Mouse (Mus musculus) heart, embryonic 10.5 days (tissue): ENCODE data around the gene Mosmo. TPM values are rescaled to one million over a fixed set of nuclear protein-coding genes. Genes with fewer than 3 reads are reported as not detected.
"Not testable (repeated sequence)": the region's sequence is repeated elsewhere in the genome, so short reads cannot be mapped to it uniquely, and the experiment has no call there.

Experiments
- DNase-seq: peaks from one replicate; pipeline ENCODE4 v3.0.0-alpha.2; 2017; ENCODE audit warnings: low spot score
- H3K27ac ChIP-seq: fragments of 300-500 bp; sonication (generic); 2 replicates; pipeline ENCODE4 v1.5.1; 2016; ENCODE audit warnings: mild to moderate bottlenecking
- H3K27me3 ChIP-seq: fragments of 300-500 bp; sonication (generic); 2 replicates; pipeline ENCODE4 v1.6.1; 2016; ENCODE audit warnings: mild to moderate bottlenecking; ENCODE audit not compliant: poor library complexity, insufficient read depth, severe bottlenecking
- H3K36me3 ChIP-seq: fragments of 300-500 bp; sonication (generic); 2 replicates; pipeline ENCODE4 v1.6.1; 2016; ENCODE audit warnings: mild to moderate bottlenecking, moderate library complexity
- H3K4me1 ChIP-seq: fragments of 300-500 bp; sonication (generic); 2 replicates; pipeline ENCODE4 v1.6.1; 2016; ENCODE audit warnings: mild to moderate bottlenecking
- H3K4me3 ChIP-seq: fragments of 300-500 bp; sonication (generic); 2 replicates; pipeline ENCODE4 v1.5.1; 2016; ENCODE audit warnings: mild to moderate bottlenecking, moderate library complexity
- H3K9me3 ChIP-seq: fragments of 300-500 bp; sonication (generic); 2 replicates; pipeline ENCODE4 v1.6.1; 2016; ENCODE audit warnings: mild to moderate bottlenecking, moderate library complexity
- WGBS: fragments of 180-500 bp; shearing (Covaris S2); methylation state at CpG from one replicate; pipeline ENCODE4 v1.1.7; 2016; 5-methylcytosine and 5-hydroxymethylcytosine counted together
- polyA plus RNA-seq: library from polyadenylated mRNA; unstranded; fragments of >200 nt; fragmentation: Nextera tagmentation; extraction: Ambion mirVana; gene quantifications from 2 replicates; pipeline ENCODE4 v1.2.1, GENCODE M21; 2016

The Mosmo gene
- polyA plus RNA-seq, 1 experiment from 2014 or later: 11.5 TPM

GRCm38 (mm10) chr7:120679023-120679422 is 1.6 kb downstream of the Mosmo start:
- no peak for DNase-seq
- Histone ChIP-seq H3K27ac (no peak overlapping the region), H3K9me3 (no peaks in the 10 kb centered on the region), H3K27me3 (no peaks in the 10 kb centered on the region), H3K36me3 (no peaks in the 10 kb centered on the region), H3K4me1 (peaks cover 50% of the 10 kb centered on the region), H3K4me3 (peak overlapping the region; percentile 95)
- WGBS: 60% methylated on average over 8 of the region's 8 CpGs

GRCm38 (mm10) chr7:120682002-120682401 is 4.6 kb downstream of the Mosmo start:
- H3K27me3 ChIP-seq: no peaks in the 10 kb centered on the region
- H3K27ac ChIP-seq: no peak overlapping the region
- 38% methylated on average over 4 of the region's 4 CpGs for WGBS
- H3K4me1 ChIP-seq: peaks cover 43% of the 10 kb centered on the region
- no peak for DNase-seq
- H3K4me3 ChIP-seq: no peak overlapping the region
- no peaks in the 10 kb centered on the region for H3K36me3 ChIP-seq
- H3K9me3 ChIP-seq: no peaks in the 10 kb centered on the region

- Histone ChIP-seq H3K4me1 (peaks cover 38% of the 10 kb centered on the region), H3K27ac (no peak overlapping the region), H3K36me3 (no peaks in the 10 kb centered on the region), H3K27me3 (no peaks in the 10 kb centered on the region), H3K4me3 (no peak overlapping the region), H3K9me3 (no peaks in the 10 kb centered on the region)
- WGBS: 69% methylated on average over 2 of the region's 2 CpGs
- DNase-seq: no peak
Observed at GRCm38 (mm10) chr7:120684731-120685161, 7.3 kb downstream of the Mosmo start.

GRCm38 (mm10) chr7:120685227-120685626 is 7.8 kb downstream of the Mosmo start:
- no peaks in the 10 kb centered on the region for H3K9me3 ChIP-seq

GRCm38 (mm10) chr7:120690634-120691033 is 13.2 kb downstream of the Mosmo start:
- DNase-seq: no peak
- no peak overlapping the region for H3K4me3 ChIP-seq
- peaks cover 13% of the 10 kb centered on the region for H3K4me1 ChIP-seq
- H3K36me3 ChIP-seq: peaks cover 17% of the 10 kb centered on the region
- no peaks in the 10 kb centered on the region for H3K9me3 ChIP-seq
- 62% methylated on average over 4 of the region's 4 CpGs for WGBS
- no peaks in the 10 kb centered on the region for H3K27me3 ChIP-seq
- H3K27ac ChIP-seq: no peak overlapping the region

More at GRCm38 (mm10) chr7:120685227-120685626, 7.8 kb downstream of the Mosmo start:
- Histone ChIP-seq H3K27me3 (no peaks in the 10 kb centered on the region), H3K4me1 (peaks cover 33% of the 10 kb centered on the region), H3K4me3 (no peak overlapping the region), H3K27ac (no peak overlapping the region), H3K36me3 (no peaks in the 10 kb centered on the region)
- no peak for DNase-seq
- 92% methylated on average over 6 of the region's 6 CpGs for WGBS

- H3K4me3 ChIP-seq: no peak overlapping the region
- H3K27ac ChIP-seq: no peak overlapping the region
- 96% methylated on average over 5 of the region's 5 CpGs for WGBS
- no peaks in the 10 kb centered on the region for H3K27me3 ChIP-seq
- peaks cover 23% of the 10 kb centered on the region for H3K36me3 ChIP-seq
- DNase-seq: no peak
- no peaks in the 10 kb centered on the region for H3K9me3 ChIP-seq
- peaks cover 4% of the 10 kb centered on the region; the same call in 1 of the 2 replicates for H3K4me1 ChIP-seq
Observed at GRCm38 (mm10) chr7:120693831-120694375, 16.5 kb downstream of the Mosmo start.

- no peaks in the 10 kb centered on the region for H3K27me3 ChIP-seq
- no peak overlapping the region for H3K27ac ChIP-seq
- 41% methylated on average over 6 of the region's 6 CpGs for WGBS
- peaks cover 8% of the 10 kb centered on the region; the same call in 1 of the 2 replicates for H3K4me1 ChIP-seq
- DNase-seq: no peak
- H3K4me3 ChIP-seq: no peak overlapping the region
- H3K9me3 ChIP-seq: no peaks in the 10 kb centered on the region
- H3K36me3 ChIP-seq: peaks cover 23% of the 10 kb centered on the region
Observed at GRCm38 (mm10) chr7:120695196-120695595, 17.8 kb downstream of the Mosmo start.

- 65% methylated on average over 1 of the region's 1 CpGs for WGBS
- Histone ChIP-seq H3K4me1 (peaks cover 8% of the 10 kb centered on the region; the same call in 1 of the 2 replicates), H3K27ac (no peak overlapping the region), H3K4me3 (no peak overlapping the region), H3K27me3 (no peaks in the 10 kb centered on the region), H3K36me3 (peaks cover 19% of the 10 kb centered on the region), H3K9me3 (no peaks in the 10 kb centered on the region)
- DNase-seq: no peak
Observed at GRCm38 (mm10) chr7:120695641-120696040, 18.2 kb downstream of the Mosmo start.

GRCm38 (mm10) chr7:120696331-120696730 is 18.9 kb downstream of the Mosmo start:
- DNase-seq: no peak
- H3K27me3 ChIP-seq: no peaks in the 10 kb centered on the region
- H3K9me3 ChIP-seq: no peaks in the 10 kb centered on the region
- H3K4me1 ChIP-seq: peaks cover 8% of the 10 kb centered on the region; the same call in 1 of the 2 replicates
- peaks cover 15% of the 10 kb centered on the region for H3K36me3 ChIP-seq
- no peak overlapping the region for H3K27ac ChIP-seq
- WGBS: 86% methylated on average over 2 of the region's 2 CpGs
- no peak overlapping the region for H3K4me3 ChIP-seq

- no peak overlapping the region for H3K4me3 ChIP-seq
- H3K9me3 ChIP-seq: no peaks in the 10 kb centered on the region
- H3K4me1 ChIP-seq: peaks cover 15% of the 10 kb centered on the region; the same call in 1 of the 2 replicates
- H3K27ac ChIP-seq: no peak overlapping the region
- WGBS: 87% methylated on average over 6 of the region's 6 CpGs
- no peaks in the 10 kb centered on the region for H3K27me3 ChIP-seq
- peaks cover 7% of the 10 kb centered on the region; the same call in 1 of the 2 replicates for H3K36me3 ChIP-seq
- DNase-seq: no peak
Observed at GRCm38 (mm10) chr7:120699586-120699985, 22.2 kb downstream of the Mosmo start.

GRCm38 (mm10) chr7:120703888-120704287 is 26.5 kb downstream of the Mosmo start:
- WGBS: 65% methylated on average over 3 of the region's 3 CpGs
- no peaks in the 10 kb centered on the region for H3K36me3 ChIP-seq
- H3K9me3 ChIP-seq: no peaks in the 10 kb centered on the region
- H3K4me1 ChIP-seq: peaks cover 14% of the 10 kb centered on the region; the same call in 1 of the 2 replicates
- no peak overlapping the region for H3K4me3 ChIP-seq
- no peak overlapping the region for H3K27ac ChIP-seq
- H3K27me3 ChIP-seq: no peaks in the 10 kb centered on the region
- no peak for DNase-seq

GRCm38 (mm10) chr7:120712071-120712470 is 34.7 kb downstream of the Mosmo start:
- H3K4me1 ChIP-seq: no peaks in the 10 kb centered on the region
- no peak overlapping the region for H3K27ac ChIP-seq
- no peak for DNase-seq
- H3K9me3 ChIP-seq: no peaks in the 10 kb centered on the region
- no peak overlapping the region for H3K4me3 ChIP-seq
- H3K27me3 ChIP-seq: no peaks in the 10 kb centered on the region
- 93% methylated on average over 2 of the region's 2 CpGs for WGBS
- peaks cover 7% of the 10 kb centered on the region; the same call in 1 of the 2 replicates for H3K36me3 ChIP-seq

- DNase-seq: no peak
- Histone ChIP-seq H3K36me3 (peaks cover 7% of the 10 kb centered on the region; the same call in 1 of the 2 replicates), H3K27me3 (no peaks in the 10 kb centered on the region), H3K27ac (no peak overlapping the region), H3K4me1 (no peaks in the 10 kb centered on the region), H3K9me3 (no peaks in the 10 kb centered on the region), H3K4me3 (no peak overlapping the region)
- WGBS: 86% methylated on average over 2 of the region's 2 CpGs
Observed at GRCm38 (mm10) chr7:120713225-120713624, 35.8 kb downstream of the Mosmo start.

- DNase-seq, H3K9me3 ChIP-seq, H3K27me3 ChIP-seq, H3K4me3 ChIP-seq, H3K27ac ChIP-seq, H3K4me1 ChIP-seq, H3K36me3 ChIP-seq: not testable (repeated sequence)
- 80% methylated on average over 11 of the region's 11 CpGs for WGBS
Observed at GRCm38 (mm10) chr7:120713951-120714350, 36.5 kb downstream of the Mosmo start.
